Mouse (Mus musculus) small intestine, adult 2 months (tissue): ENCODE data around the gene Ttl.

Experiments used
- CTCF ChIP-seq: fragments of 200-500 bp; IDR thresholded peaks from 2 replicates; pipeline ENCODE4 v1.5.1; 2012; ENCODE audit warnings: low read depth, mild to moderate bottlenecking, control low read depth, inconsistent platforms, low read length, moderate library complexity, mixed read lengths; ENCODE audit not compliant: insufficient replicate concordance, insufficient read length; ENCODE audit errors: extremely low read depth
- POLR2A ChIP-seq: fragments of 200-500 bp; IDR thresholded peaks from 2 replicates; pipeline ENCODE4 v1.6.1; 2012; ENCODE audit warnings: low read depth, mild to moderate bottlenecking, control low read depth, inconsistent platforms, low read length, moderate library complexity

DNA sequence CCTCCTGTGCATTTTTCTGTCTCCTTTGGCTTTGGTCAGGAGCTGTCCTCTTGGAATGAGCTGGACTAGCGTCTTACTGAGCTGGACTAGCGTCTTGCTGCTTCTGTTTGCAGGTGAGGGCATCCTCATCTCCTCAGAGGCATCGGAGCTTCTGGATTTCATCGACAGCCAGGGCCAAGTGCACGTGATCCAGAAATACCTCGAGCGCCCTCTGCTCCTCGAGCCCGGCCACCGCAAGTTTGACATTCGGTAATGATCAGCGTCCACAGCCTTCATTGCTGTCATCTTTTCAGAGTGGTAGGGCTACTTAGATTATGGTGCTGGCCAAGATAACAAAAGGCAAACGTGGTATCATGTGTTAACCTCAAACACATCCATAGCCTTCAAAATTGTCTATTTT, 15.4 kb downstream of the Ttl start:
- TF ChIP-seq CTCF, result no peak
- TF ChIP-seq POLR2A, result no peak
